Mouse (Mus musculus): ENCODE measurements around the gene Alyref. TPM values are rescaled to one million over a fixed set of nuclear protein-coding genes. Genes with fewer than 3 reads are reported as not detected.
"Not testable (repeated sequence)": the region's sequence is repeated elsewhere in the genome, so short reads cannot be mapped to it uniquely, and the experiment has no call there.

The Alyref gene
- polyA plus RNA-seq, 1 experiment from 2014 or later = 254 TPM

DNA sequence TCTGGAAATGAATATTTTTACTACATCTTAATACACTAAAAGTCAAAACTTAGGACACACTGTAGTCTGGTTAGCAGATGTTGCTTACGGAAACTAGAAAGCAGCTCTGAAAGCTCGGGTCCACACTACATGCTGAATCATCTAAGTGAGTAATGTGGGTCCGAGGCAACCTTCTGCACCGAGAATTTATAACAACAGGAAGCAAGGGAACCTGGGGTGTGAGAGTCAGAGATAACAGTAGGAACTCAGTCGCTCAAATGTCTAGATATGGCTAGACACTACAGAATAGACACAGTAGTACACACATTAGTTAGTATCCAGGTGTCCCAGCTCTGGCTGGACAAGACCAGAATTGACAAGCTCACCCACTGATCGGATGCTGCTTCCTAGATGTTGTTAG is 9.6 kb downstream of the Alyref start:
- Histone ChIP-seq H3K9me3 (ENCODE audit: control insufficient read depth, low read length) (0 out of 2 replicates have a peak, but pooled peaks cover 3% of the 10 kb centered on the region), H3K9ac (ENCODE audit: low read length) (no peak overlapping the region), H3K27ac (replicated peaks in 1 of 2; ENCODE audit: control insufficient read depth in 1 of 2, insufficient read depth in 1 of 2, low read depth in 2 of 2, low read length in 2 of 2) (no peak overlapping the region), H3K4me2 (ENCODE audit: low read length) (no peak overlapping the region), H3K4me3 (ENCODE audit: control insufficient read depth in 1 of 2, insufficient read depth in 1 of 2, low read depth in 1 of 2, low read length in 2 of 2) (no peak overlapping the region), H3K27me3 (ENCODE audit: control insufficient read depth, insufficient read depth, low read length) (no peaks in the 10 kb centered on the region), H3K4me1 (ENCODE audit: control insufficient read depth in 2 of 2, insufficient read depth in 2 of 2, low read length in 2 of 2) (no peaks in the 10 kb centered on the region), H3K36me3 (ENCODE audit: control insufficient read depth, insufficient read depth, low read length) (peaks cover 94% of the 10 kb centered on the region)
- no peak for ATAC-seq (ENCODE audit: insufficient number of reproducible peaks, insufficient read depth, low FRiP score, low read depth)
- WGBS = 75% methylated on average over 6 of the region's 6 CpGs

DNA sequence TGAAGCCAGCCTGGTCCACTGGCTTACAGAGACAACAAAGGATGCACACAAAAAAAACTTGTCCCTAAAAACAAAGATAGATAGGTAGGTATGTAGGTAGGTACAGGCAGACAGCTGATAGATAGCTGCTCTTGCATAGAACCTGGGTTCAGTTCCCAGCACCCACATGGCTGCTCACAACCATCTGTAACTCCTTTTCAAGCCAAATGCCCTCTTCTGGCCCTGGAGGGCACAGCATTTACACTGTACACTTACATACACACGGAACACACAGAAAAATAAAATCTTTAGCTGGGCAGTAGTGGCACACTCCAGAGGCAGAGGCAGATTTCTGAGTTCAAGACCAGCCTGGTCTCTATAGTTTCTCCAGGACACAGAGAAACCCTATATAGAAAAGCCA is 14.2 kb downstream of the Alyref start:
- H3K27ac ChIP-seq (replicated peaks in 1 of 2; ENCODE audit: control insufficient read depth in 1 of 2, insufficient read depth in 1 of 2, low read depth in 2 of 2, low read length in 2 of 2) = no peak overlapping the region
- no peak overlapping the region for H3K4me3 ChIP-seq (ENCODE audit: control insufficient read depth in 1 of 2, insufficient read depth in 1 of 2, low read depth in 1 of 2, low read length in 2 of 2)
- peaks cover 21 to 23% of the 10 kb centered on the region in 2 experiments for H3K4me1 ChIP-seq (ENCODE audit: control insufficient read depth in 2 of 2, insufficient read depth in 2 of 2, low read length in 2 of 2)
- no peak overlapping the region for H3K9ac ChIP-seq (ENCODE audit: low read length)
- 100% methylated on average over 1 of the region's 1 CpGs for WGBS
- H3K9me3 ChIP-seq (ENCODE audit: control insufficient read depth, low read length) = 0 out of 2 replicates have a peak, but pooled peaks cover 3% of the 10 kb centered on the region
- ATAC-seq (ENCODE audit: insufficient number of reproducible peaks, insufficient read depth, low FRiP score, low read depth) = no peak
- H3K36me3 ChIP-seq (ENCODE audit: control insufficient read depth, insufficient read depth, low read length) = peaks cover 62% of the 10 kb centered on the region
- H3K4me2 ChIP-seq (ENCODE audit: low read length) = no peak overlapping the region
- no peaks in the 10 kb centered on the region for H3K27me3 ChIP-seq (ENCODE audit: control insufficient read depth, insufficient read depth, low read length)

DNA sequence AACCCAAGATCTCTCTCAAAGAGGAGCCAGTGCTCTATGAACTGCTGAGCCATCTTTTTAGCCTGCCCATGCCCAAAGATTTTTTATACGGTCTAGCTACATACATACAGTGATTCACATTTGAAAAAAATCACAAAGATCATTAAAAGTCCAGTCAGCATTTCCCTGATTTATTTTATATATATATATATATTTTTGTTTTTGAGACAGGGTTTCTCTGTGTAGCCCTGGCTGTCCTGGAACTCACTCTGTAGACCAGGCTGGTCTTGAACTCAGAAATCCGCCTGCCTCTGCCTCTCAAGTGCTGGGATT is 15.2 kb downstream of the Alyref start:
- H3K36me3 ChIP-seq (ENCODE audit: control insufficient read depth, insufficient read depth, low read length) = peaks cover 62% of the 10 kb centered on the region
- ATAC-seq (ENCODE audit: insufficient number of reproducible peaks, insufficient read depth, low FRiP score, low read depth) = not testable (repeated sequence)

DNA sequence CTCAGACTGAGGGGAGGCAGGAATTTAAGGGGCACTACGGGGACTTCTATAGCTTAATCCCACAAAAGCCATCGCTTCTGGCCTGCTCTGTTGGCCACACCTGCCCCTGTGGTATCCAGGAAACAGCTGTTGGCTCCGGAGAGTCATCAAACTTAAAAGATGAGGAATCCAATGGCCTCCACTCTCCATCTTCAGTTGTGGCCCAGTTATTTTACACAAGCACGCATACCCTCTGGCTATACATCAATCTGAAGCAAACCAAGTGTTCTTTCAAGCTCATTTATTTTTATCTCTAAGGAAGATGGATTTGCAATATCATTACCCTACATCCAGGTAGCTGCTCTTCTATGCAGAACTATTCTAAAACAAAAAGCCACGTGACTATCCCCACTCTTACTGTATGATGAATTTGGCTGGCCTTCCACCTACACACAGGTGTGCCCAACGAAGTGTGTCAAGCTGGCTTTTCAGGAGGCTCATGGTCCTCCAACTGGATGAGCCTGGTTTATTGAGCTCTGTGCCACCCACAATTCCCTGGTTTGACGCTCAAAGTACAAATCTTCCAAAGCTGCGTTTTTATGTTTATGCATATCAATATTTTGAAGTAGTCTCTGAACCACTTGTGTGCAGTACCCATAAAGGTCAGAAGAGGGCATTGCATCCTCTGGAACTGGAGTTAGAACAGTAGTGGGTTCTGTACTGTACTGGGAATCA is 15.7 kb downstream of the Alyref start:
- Histone ChIP-seq H3K4me2 (ENCODE audit: low read length) (peak overlapping the region; percentile 93), H3K9ac (ENCODE audit: low read length) (peak overlapping the region; percentile 95), H3K9me3 (ENCODE audit: control insufficient read depth, low read length) (0 out of 2 replicates have a peak, but pooled peaks cover 3% of the 10 kb centered on the region), H3K4me1 (ENCODE audit: control insufficient read depth in 2 of 2, insufficient read depth in 2 of 2, low read length in 2 of 2) (peaks cover 21 to 23% of the 10 kb centered on the region in 2 experiments), H3K36me3 (ENCODE audit: control insufficient read depth, insufficient read depth, low read length) (peaks cover 62% of the 10 kb centered on the region), H3K27me3 (ENCODE audit: control insufficient read depth, insufficient read depth, low read length) (no peaks in the 10 kb centered on the region), H3K27ac (replicated peaks in 1 of 2; ENCODE audit: control insufficient read depth in 1 of 2, insufficient read depth in 1 of 2, low read depth in 2 of 2, low read length in 2 of 2) (peak overlapping the region; percentile 79 to 91), H3K4me3 (ENCODE audit: control insufficient read depth in 1 of 2, insufficient read depth in 1 of 2, low read depth in 1 of 2, low read length in 2 of 2) (peak overlapping the region; percentile 81 to 91)
- no peak for ATAC-seq (ENCODE audit: insufficient number of reproducible peaks, insufficient read depth, low FRiP score, low read depth)
- WGBS = 77% methylated on average over 8 of the region's 8 CpGs

More for the DNA sequence above, 15.2 kb downstream of the Alyref start:
- peaks cover 21 to 23% of the 10 kb centered on the region in 2 experiments for H3K4me1 ChIP-seq (ENCODE audit: control insufficient read depth in 2 of 2, insufficient read depth in 2 of 2, low read length in 2 of 2)
- H3K4me2 ChIP-seq (ENCODE audit: low read length); H3K9me3 ChIP-seq (ENCODE audit: control insufficient read depth, low read length); H3K4me3 ChIP-seq (ENCODE audit: control insufficient read depth in 1 of 2, insufficient read depth in 1 of 2, low read depth in 1 of 2, low read length in 2 of 2); H3K27me3 ChIP-seq (ENCODE audit: control insufficient read depth, insufficient read depth, low read length); H3K27ac ChIP-seq (replicated peaks in 1 of 2; ENCODE audit: control insufficient read depth in 1 of 2, insufficient read depth in 1 of 2, low read depth in 2 of 2, low read length in 2 of 2); H3K9ac ChIP-seq (ENCODE audit: low read length): not testable (repeated sequence)
- 88% methylated on average over 2 of the region's 2 CpGs for WGBS

DNA sequence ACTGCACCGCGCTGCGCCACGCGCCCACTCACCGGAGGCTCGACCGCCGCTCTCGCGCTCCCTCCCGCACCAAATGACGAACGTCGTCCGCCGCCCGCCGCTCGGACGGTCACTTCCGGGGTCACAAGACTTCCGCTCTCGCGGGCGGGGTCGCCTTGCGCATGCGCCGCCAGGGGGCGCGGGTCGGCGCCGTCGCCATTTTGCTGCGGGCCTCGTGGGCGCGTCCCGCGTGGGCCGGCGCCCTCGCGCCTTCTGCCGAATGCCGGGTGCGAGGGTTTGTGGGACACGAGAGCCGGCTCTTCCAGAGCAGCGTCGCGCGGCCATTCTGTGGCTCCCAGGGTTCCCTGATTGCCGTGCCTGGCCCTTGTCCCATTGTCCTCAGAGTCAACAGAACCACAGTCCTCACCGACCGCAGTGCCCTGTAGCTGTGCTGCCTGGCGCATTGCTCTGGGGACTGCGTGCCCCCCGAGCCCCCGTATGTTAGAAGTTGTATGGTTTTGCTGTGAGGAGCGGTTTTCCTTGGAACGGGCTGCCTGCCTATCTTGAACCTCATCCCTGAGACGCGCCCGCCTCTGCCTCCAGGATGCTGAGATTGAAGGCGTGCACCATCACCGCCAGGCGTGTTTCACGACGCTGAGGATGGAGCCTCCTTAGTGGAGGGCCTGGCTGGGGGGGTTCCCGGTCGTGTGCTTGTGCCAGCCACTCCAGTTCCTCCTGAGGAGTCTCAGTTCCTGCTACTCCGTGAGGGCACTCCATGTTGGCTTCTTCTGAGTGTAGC is 16.5 kb downstream of the Alyref start, which contains the start of gene Arhgdia:
Arhgdia (minus strand) TSS at position 135 of the 778 bp plus-strand sequence.
- Histone ChIP-seq H3K4me2 (ENCODE audit: low read length) (peak within 1 kb of the TSS; percentile 93), H3K9me3 (ENCODE audit: control insufficient read depth, low read length) (0 out of 2 replicates have a peak, but pooled peaks cover 3% of the 10 kb centered on the region), H3K4me1 (ENCODE audit: control insufficient read depth in 2 of 2, insufficient read depth in 2 of 2, low read length in 2 of 2) (peaks cover 21 to 23% of the 10 kb centered on the region in 2 experiments), H3K9ac (ENCODE audit: low read length) (peak within 1 kb of the TSS; percentile 95), H3K36me3 (ENCODE audit: control insufficient read depth, insufficient read depth, low read length) (peaks cover 61% of the 10 kb centered on the region), H3K27ac (replicated peaks in 1 of 2; ENCODE audit: control insufficient read depth in 1 of 2, insufficient read depth in 1 of 2, low read depth in 2 of 2, low read length in 2 of 2) (peak within 1 kb of the TSS; percentile 80 to 91), H3K27me3 (ENCODE audit: control insufficient read depth, insufficient read depth, low read length) (no peaks in the 10 kb centered on the region), H3K4me3 (ENCODE audit: control insufficient read depth in 1 of 2, insufficient read depth in 1 of 2, low read depth in 1 of 2, low read length in 2 of 2) (peak within 1 kb of the TSS; percentile 81 to 91)
- ATAC-seq (ENCODE audit: insufficient number of reproducible peaks, insufficient read depth, low FRiP score, low read depth) = peak; percentile 64
- WGBS = 5% methylated on average over 66 of the region's 75 CpGs

DNA sequence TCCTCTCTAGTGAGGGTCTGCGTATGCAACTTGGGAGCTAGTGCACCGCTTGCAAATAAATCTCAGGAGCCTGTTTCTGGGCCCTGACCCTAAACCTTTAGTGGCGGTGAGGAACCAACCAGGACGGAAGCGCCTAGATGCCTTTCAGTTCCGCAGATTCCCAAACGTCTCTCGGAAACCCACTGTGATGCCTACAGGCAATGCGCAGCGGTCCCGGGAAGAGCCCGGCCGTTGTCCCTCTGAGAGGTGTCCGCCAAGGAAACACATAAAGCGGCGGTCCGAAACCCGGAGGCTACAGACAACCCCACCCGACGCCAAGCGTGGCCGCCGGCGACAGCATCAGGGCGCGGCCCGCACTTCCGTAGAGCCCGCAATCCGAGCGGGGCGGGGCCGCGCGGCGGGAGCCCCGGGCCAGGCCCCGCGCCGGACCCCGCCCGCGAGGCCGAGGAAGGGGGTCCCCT is 17.3 kb downstream of the Alyref start:
- H3K4me3 ChIP-seq (ENCODE audit: control insufficient read depth in 1 of 2, insufficient read depth in 1 of 2, low read depth in 1 of 2, low read length in 2 of 2) = peak overlapping the region; percentile 81 to 91
- H3K4me2 ChIP-seq (ENCODE audit: low read length) = peak overlapping the region; percentile 93
- peak overlapping the region; percentile 80 to 91 for H3K27ac ChIP-seq (replicated peaks in 1 of 2; ENCODE audit: control insufficient read depth in 1 of 2, insufficient read depth in 1 of 2, low read depth in 2 of 2, low read length in 2 of 2)
- peak; percentile 37; the same call in 1 of the 2 replicates for ATAC-seq (ENCODE audit: insufficient number of reproducible peaks, insufficient read depth, low FRiP score, low read depth)
- peak overlapping the region; percentile 95 for H3K9ac ChIP-seq (ENCODE audit: low read length)
- 0 out of 2 replicates have a peak, but pooled peaks cover 3% of the 10 kb centered on the region for H3K9me3 ChIP-seq (ENCODE audit: control insufficient read depth, low read length)
- under 1% methylated on average over 44 of the region's 44 CpGs for WGBS
- no peaks in the 10 kb centered on the region for H3K27me3 ChIP-seq (ENCODE audit: control insufficient read depth, insufficient read depth, low read length)
- peaks cover 53% of the 10 kb centered on the region for H3K36me3 ChIP-seq (ENCODE audit: control insufficient read depth, insufficient read depth, low read length)
- peaks cover 21 to 23% of the 10 kb centered on the region in 2 experiments for H3K4me1 ChIP-seq (ENCODE audit: control insufficient read depth in 2 of 2, insufficient read depth in 2 of 2, low read length in 2 of 2)

DNA sequence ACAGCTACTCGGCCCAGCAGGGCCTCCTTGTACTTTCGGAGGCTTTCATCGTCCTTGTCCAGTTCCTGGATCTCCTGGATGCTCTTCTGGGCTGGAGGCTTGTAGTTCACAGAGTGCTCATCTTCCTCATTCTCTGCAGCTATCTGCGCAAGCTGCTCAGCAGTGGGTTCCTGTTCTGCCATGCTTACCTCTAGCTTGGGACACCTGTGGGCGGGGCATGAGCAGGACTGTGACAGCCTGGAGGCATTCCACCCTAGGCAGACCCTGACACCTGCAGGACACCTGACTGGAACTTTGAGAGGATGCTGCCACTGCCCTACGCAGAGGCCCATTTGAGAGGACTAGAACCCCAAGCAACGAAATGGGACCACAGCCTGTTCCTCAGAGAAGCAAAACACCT is 18.0 kb downstream of the Alyref start:
- 0 out of 2 replicates have a peak, but pooled peaks cover 3% of the 10 kb centered on the region for H3K9me3 ChIP-seq (ENCODE audit: control insufficient read depth, low read length)
- H3K4me2 ChIP-seq (ENCODE audit: low read length) = peak overlapping the region; percentile 93
- H3K9ac ChIP-seq (ENCODE audit: low read length) = peak overlapping the region; percentile 95
- WGBS = 53% methylated on average over 7 of the region's 7 CpGs
- H3K4me1 ChIP-seq (ENCODE audit: control insufficient read depth in 2 of 2, insufficient read depth in 2 of 2, low read length in 2 of 2) = peaks cover 21 to 23% of the 10 kb centered on the region in 2 experiments
- H3K4me3 ChIP-seq (ENCODE audit: control insufficient read depth in 1 of 2, insufficient read depth in 1 of 2, low read depth in 1 of 2, low read length in 2 of 2) = peak overlapping the region; percentile 81 to 91
- H3K36me3 ChIP-seq (ENCODE audit: control insufficient read depth, insufficient read depth, low read length) = peaks cover 47% of the 10 kb centered on the region
- ATAC-seq (ENCODE audit: insufficient number of reproducible peaks, insufficient read depth, low FRiP score, low read depth) = no peak
- no peaks in the 10 kb centered on the region for H3K27me3 ChIP-seq (ENCODE audit: control insufficient read depth, insufficient read depth, low read length)
- H3K27ac ChIP-seq (replicated peaks in 1 of 2; ENCODE audit: control insufficient read depth in 1 of 2, insufficient read depth in 1 of 2, low read depth in 2 of 2, low read length in 2 of 2) = peak overlapping the region; percentile 80 to 91; a peak in 3 of 4 replicates
